7 mouse cellular contexts compared by ENCODE assay signal in genomic region chr6:103275476-103275875, GRCm38 (mm10).
A peak's percentile ranks its signal among the peaks of the same experiment; 100 is the strongest.
DNase-seq lines count a peak whose midpoint lies in the region; ATAC-seq and TF ChIP-seq lines count a peak whose summit lies in the region.

No protein-coding gene starts in this region.

- peak; percentile 22 to 44 for DNase-seq in right cerebral cortex, adult 2 months (ENCODE audit: low spot score in 2 of 2)
- DNase-seq in right cerebral cortex, postnatal 36 days (ENCODE audit: low spot score in 2 of 2) = no peak
- no peak for DNase-seq in thymus, postnatal 0 days (ENCODE audit: low spot score)

- H3K9me3 ChIP-seq in intestine, postnatal 0 days (ENCODE audit: control insufficient read depth) = no peaks in the 10 kb centered on the region
- no peaks in the 10 kb centered on the region for H3K9me3 ChIP-seq in intestine, embryonic 15.5 days

- H3K4me3 ChIP-seq in intestine, postnatal 0 days (ENCODE audit: low read depth, low read length) = no peak overlapping the region
- no peak overlapping the region for H3K4me3 ChIP-seq in intestine, embryonic 15.5 days (replicated peaks)

- H3K36me3 ChIP-seq in intestine, postnatal 0 days (ENCODE audit: control insufficient read depth, insufficient read depth) = no peaks in the 10 kb centered on the region
- H3K36me3 ChIP-seq in intestine, embryonic 15.5 days = no peaks in the 10 kb centered on the region

- H3K4me2 ChIP-seq in intestine, postnatal 0 days (replicated peaks; ENCODE audit: low read depth) = no peak overlapping the region
- no peak overlapping the region for H3K4me2 ChIP-seq in intestine, embryonic 15.5 days (replicated peaks)

- H3K27me3 ChIP-seq in intestine, postnatal 0 days (replicated peaks; ENCODE audit: control insufficient read depth, insufficient read depth, low read length) = no peaks in the 10 kb centered on the region
- no peaks in the 10 kb centered on the region for H3K27me3 ChIP-seq in intestine, embryonic 15.5 days (replicated peaks)

- WGBS in intestine, postnatal 0 days = 25% methylated on average over 2 of the region's 2 CpGs
- 29% methylated on average over 2 of the region's 2 CpGs for WGBS in intestine, embryonic 15.5 days

- H3K27ac ChIP-seq in intestine, postnatal 0 days (ENCODE audit: low read depth, low read length) = no peak overlapping the region
- no peak overlapping the region for H3K27ac ChIP-seq in intestine, embryonic 15.5 days

- H3K9ac ChIP-seq in intestine, postnatal 0 days (ENCODE audit: low read depth, low read length) = no peak overlapping the region
- no peak overlapping the region for H3K9ac ChIP-seq in intestine, embryonic 15.5 days

- TF ChIP-seq CTCF in intestine, postnatal 0 days (IDR thresholded peaks at IDR 0.05; ENCODE audit: low read depth) = peak; percentile 62

- H3K4me1 ChIP-seq in intestine, postnatal 0 days (replicated peaks; ENCODE audit: control insufficient read depth, insufficient read depth, low read length) = no peaks in the 10 kb centered on the region
- H3K4me1 ChIP-seq in intestine, embryonic 15.5 days (replicated peaks) = no peaks in the 10 kb centered on the region

- no peak for ATAC-seq in intestine, postnatal 0 days
- no peak for ATAC-seq in intestine, embryonic 15.5 days
- peak; percentile 61 for ATAC-seq in granulocyte monocyte progenitor cell, adult 5-6 weeks (replicated peaks; ENCODE audit: poor library complexity, severe bottlenecking)
- no peak for ATAC-seq in erythroblast, adult 5-6 weeks (replicated peaks; ENCODE audit: low FRiP score, poor library complexity, severe bottlenecking)

Comparison
In these comparisons a context has a peak if more than half of its experiments do, and no peak if none do; other contexts are left out.
1. DNase-seq: peak in right cerebral cortex, adult 2 months (2 of 2); none in right cerebral cortex, postnatal 36 days (0 of 2) and thymus, postnatal 0 days (single experiment).